Mouse (Mus musculus): ENCODE measurements at regions not wholly inside any gene's neighbourhood (a gene's known extent, or its start where the extent isn't known, plus 50 kb on each side); places are given as distances from the start of the nearest gene placed in this dataset.
"Not testable (repeated sequence)": the region's sequence is repeated elsewhere in the genome, so short reads cannot be mapped to it uniquely, and the experiment has no call there.

GRCm38 (mm10) chr12:20920653-20921397 is 69.4 kb upstream of the Asap2 start:
- peak; percentile 1; the same call in 1 of the 2 replicates for TF ChIP-seq CTCF (IDR thresholded peaks at IDR 0.05; ENCODE audit: low read depth)
- TF ChIP-seq EP300 (IDR thresholded peaks at IDR 0.05; ENCODE audit: low read depth), result not testable (repeated sequence)
